Mouse (Mus musculus) forebrain, postnatal 0 days (tissue): ENCODE results near the gene Sp8. TPM values are rescaled to one million over a fixed set of nuclear protein-coding genes. Genes with fewer than 3 reads are reported as not detected.
A peak's percentile ranks its signal among the peaks of the same experiment; 100 is the strongest.

Experiments used
- ATAC-seq: fragments of 200-750 bp; cut with Nextera tagmentation; 2 replicates; pipeline ENCODE4 v1.8.0; 2017; ENCODE audit warnings: mild to moderate bottlenecking, moderate library complexity
- DNase-seq: peaks from one replicate; pipeline ENCODE4 v3.0.0-alpha.2; 2015
- H3K27ac ChIP-seq: fragments of 300-500 bp; sonication (generic); 2 replicates; pipeline ENCODE4 v1.5.1; 2014; ENCODE audit warnings: low read depth, mild to moderate bottlenecking, antibody characterized with exemption, low read length, moderate library complexity, mixed read lengths
- H3K27me3 ChIP-seq: fragments of 300-500 bp; sonication (generic); 2 replicates; pipeline ENCODE4 v1.6.1; 2014; ENCODE audit warnings: mild to moderate bottlenecking, low read length, mixed read lengths; ENCODE audit not compliant: insufficient read depth
- H3K36me3 ChIP-seq: fragments of 300-500 bp; sonication (generic); 2 replicates; pipeline ENCODE4 v1.6.1; 2014; ENCODE audit warnings: mild to moderate bottlenecking, moderate library complexity; ENCODE audit not compliant: insufficient read depth
- H3K4me1 ChIP-seq: fragments of 300-500 bp; sonication (generic); 2 replicates; pipeline ENCODE4 v1.6.1; 2014; ENCODE audit warnings: antibody characterized with exemption; ENCODE audit not compliant: insufficient read depth
- H3K4me2 ChIP-seq: fragments of 300-500 bp; sonication (generic); 2 replicates; pipeline ENCODE4 v1.6.1; 2014; ENCODE audit warnings: low read depth, mild to moderate bottlenecking, moderate library complexity
- H3K4me3 ChIP-seq: fragments of 300-500 bp; sonication (generic); 2 replicates; pipeline ENCODE4 v1.5.1; 2014; ENCODE audit warnings: low read depth, low read length, mixed read lengths
- H3K9ac ChIP-seq: fragments of 300-500 bp; sonication (generic); 2 replicates; pipeline ENCODE4 v1.6.1; 2014; ENCODE audit warnings: mild to moderate bottlenecking
- H3K9me3 ChIP-seq: fragments of 300-500 bp; sonication (generic); 2 replicates; pipeline ENCODE4 v1.6.1; 2016; ENCODE audit warnings: low read length
- CTCF ChIP-seq: sonication (generic); IDR thresholded peaks from 2 replicates; pipeline ENCODE4 v1.5.1; 2016; ENCODE audit warnings: antibody characterized with exemption, control low read depth, low read depth
- WGBS: fragments of 180-500 bp; shearing (Covaris S2); extraction: QIAGEN DNeasy Blood & Tissue Kit; methylation state at CpG from one replicate; pipeline ENCODE4 v1.1.7; 2014; 5-methylcytosine and 5-hydroxymethylcytosine counted together
- polyA plus RNA-seq: library from polyadenylated mRNA; unstranded; fragments of >200 nt; fragmentation: Nextera tagmentation; extraction: Ambion mirVana; gene quantifications from 2 replicates; pipeline ENCODE4 v1.2.1, GENCODE M21; 2015
- total RNA-seq: library from RNA; depleted of rRNA; stranded (reverse); fragments of >200 nt; gene quantifications from 2 replicates; pipeline ENCODE4 v1.2.3, GENCODE M21; 2014; rRNA removed

The Sp8 gene
- total and polyA plus RNA-seq, 2 experiments from 2014 or later = 9.2 to 21.1 TPM

- Histone ChIP-seq H3K27me3 (peaks cover 34% of the 10 kb centered on the region), H3K4me1 (peaks cover 5% of the 10 kb centered on the region; the same call in 1 of the 2 replicates), H3K9ac (peak overlapping the region; percentile 45), H3K36me3 (no peaks in the 10 kb centered on the region), H3K4me2 (peak overlapping the region; percentile 68), H3K4me3 (peak overlapping the region; percentile 42), H3K9me3 (no peaks in the 10 kb centered on the region), H3K27ac (peak overlapping the region; percentile 42; the same call in 1 of the 2 replicates)
- ATAC-seq = peak; percentile 98
- TF ChIP-seq CTCF = peak; percentile 91
- under 1% methylated on average over 34 of the region's 34 CpGs for WGBS
- peak; percentile 84 for DNase-seq
Observed at GRCm38 (mm10) chr12:118854831-118855453, 8.8 kb downstream of the Sp8 start.

- Histone ChIP-seq H3K9ac (no peak overlapping the region), H3K36me3 (no peaks in the 10 kb centered on the region), H3K4me2 (no peak overlapping the region), H3K27me3 (peaks cover 29% of the 10 kb centered on the region), H3K4me3 (no peak overlapping the region), H3K27ac (no peak overlapping the region), H3K4me1 (peaks cover 5% of the 10 kb centered on the region; the same call in 1 of the 2 replicates), H3K9me3 (no peaks in the 10 kb centered on the region)
- 2% methylated on average over 7 of the region's 7 CpGs for WGBS
- TF ChIP-seq CTCF = no peak
- no peak for ATAC-seq
- peak; percentile 10 for DNase-seq
Observed at GRCm38 (mm10) chr12:118856151-118856550, 10.0 kb downstream of the Sp8 start.

GRCm38 (mm10) chr12:118872673-118873072 is 26.5 kb downstream of the Sp8 start:
- H3K9ac ChIP-seq = no peak overlapping the region
- H3K4me1 ChIP-seq = no peaks in the 10 kb centered on the region
- H3K27me3 ChIP-seq = no peaks in the 10 kb centered on the region
- ATAC-seq (no peak), DNase-seq (no peak)
- H3K9me3 ChIP-seq = no peaks in the 10 kb centered on the region
- H3K4me3 ChIP-seq = no peak overlapping the region
- no peaks in the 10 kb centered on the region for H3K36me3 ChIP-seq
- no peak for TF ChIP-seq CTCF
- 65% methylated on average over 8 of the region's 8 CpGs for WGBS
- no peak overlapping the region for H3K27ac ChIP-seq
- no peak overlapping the region for H3K4me2 ChIP-seq

- Histone ChIP-seq H3K36me3 (no peaks in the 10 kb centered on the region), H3K9ac (no peak overlapping the region), H3K4me3 (no peak overlapping the region), H3K27me3 (no peaks in the 10 kb centered on the region), H3K4me1 (no peaks in the 10 kb centered on the region), H3K4me2 (no peak overlapping the region), H3K27ac (no peak overlapping the region), H3K9me3 (no peaks in the 10 kb centered on the region)
- no peak for TF ChIP-seq CTCF
- DNase-seq (no peak), ATAC-seq (no peak)
Observed at GRCm38 (mm10) chr12:118882790-118883189, 36.7 kb downstream of the Sp8 start.

GRCm38 (mm10) chr12:118887964-118888363 is 41.8 kb downstream of the Sp8 start:
- no peak for DNase-seq
- Histone ChIP-seq H3K9ac (no peak overlapping the region), H3K27ac (no peak overlapping the region), H3K4me1 (no peaks in the 10 kb centered on the region), H3K36me3 (no peaks in the 10 kb centered on the region), H3K9me3 (no peaks in the 10 kb centered on the region), H3K4me2 (no peak overlapping the region), H3K4me3 (no peak overlapping the region), H3K27me3 (no peaks in the 10 kb centered on the region)
- no peak for TF ChIP-seq CTCF
- no peak for ATAC-seq
- 87% methylated on average over 2 of the region's 2 CpGs for WGBS

Other genes starting within 250 kb of the Sp8 start
- not detected in 2 replicates for gene Abcb5, start 120.1 kb downstream of the Sp8 start, total RNA-seq
- gene Abcb5, start 120.1 kb downstream of the Sp8 start, polyA plus RNA-seq = 0.04 TPM in 1 of 2 replicates, not detected in the other